ENCODE assay signal across 9 mouse cellular contexts in genomic region chr8:22059153-22059738, GRCm38 (mm10). TPM values are rescaled to one million over a fixed set of nuclear protein-coding genes. Genes with fewer than 3 reads are reported as not detected.
DNase-seq lines count a peak whose midpoint lies in the region; ATAC-seq lines count a peak whose summit lies in the region.
"Had no signal": no experiment of that assay in that cellular context is flagged by ENCODE, and none has a peak within 500 bp of the region (broad histone marks: within the 10 kb centered on the region; RNA-seq: fewer than 3 reads in every experiment).

No protein-coding gene starts in this region.

- peaks cover 10% of the 10 kb centered on the region for H3K4me1 ChIP-seq in heart, embryonic 15.5 days (replicated peaks)
- H3K4me1 ChIP-seq in brown adipose tissue, adult 24 weeks (ENCODE audit: control insufficient read depth, insufficient read depth, insufficient read length, low read length), result no peaks in the 10 kb centered on the region
- H3K4me1 ChIP-seq in hindbrain, embryonic 14.5 days (replicated peaks; ENCODE audit: control insufficient read depth, insufficient read depth, low read length), result peaks cover 6% of the 10 kb centered on the region
- H3K4me1 ChIP-seq in midbrain, embryonic 15.5 days, result peaks cover 13% of the 10 kb centered on the region

- intact Hi-C loops in heart, postnatal 36 days (cut with DNase I), result no loop called here

- peak overlapping the region; percentile 75 for H3K9ac ChIP-seq in heart, embryonic 15.5 days
- H3K9ac ChIP-seq in hindbrain, embryonic 14.5 days, result peak overlapping the region; percentile 59
- peak overlapping the region; percentile 58; the same call in 1 of the 2 replicates for H3K9ac ChIP-seq in midbrain, embryonic 15.5 days

- peaks cover 6% of the 10 kb centered on the region for H3K36me3 ChIP-seq in heart, embryonic 15.5 days
- peaks cover 14% of the 10 kb centered on the region for H3K36me3 ChIP-seq in hindbrain, embryonic 14.5 days (replicated peaks; ENCODE audit: control insufficient read depth, insufficient read depth)
- no peaks in the 10 kb centered on the region for H3K36me3 ChIP-seq in midbrain, embryonic 15.5 days (replicated peaks)

- 47% methylated on average over 11 of the region's 11 CpGs for WGBS in heart, embryonic 15.5 days
- WGBS in hindbrain, embryonic 14.5 days, result 37% methylated on average over 11 of the region's 11 CpGs
- WGBS in midbrain, embryonic 15.5 days, result 35% methylated on average over 11 of the region's 11 CpGs

- no peak for DNase-seq in heart, postnatal 36 days
- DNase-seq in hindbrain, embryonic 14.5 days (ENCODE audit: low spot score), result no peak
- DNase-seq in cerebellum, postnatal 36 days, result no peak
- no peak for DNase-seq in urinary bladder, postnatal 36 days (ENCODE audit: low spot score in 2 of 2)
- no peak for DNase-seq in urinary bladder, postnatal 4 days (ENCODE audit: low spot score in 2 of 2)
- DNase-seq: gastrocnemius, postnatal 25 days had no signal

- H3K9me3 ChIP-seq in heart, embryonic 15.5 days (replicated peaks), result no peaks in the 10 kb centered on the region
- no peaks in the 10 kb centered on the region for H3K9me3 ChIP-seq in hindbrain, embryonic 14.5 days (ENCODE audit: control insufficient read depth, low read length)
- H3K9me3 ChIP-seq in midbrain, embryonic 15.5 days, result no peaks in the 10 kb centered on the region

- H3K27ac ChIP-seq in heart, embryonic 15.5 days, result no peak overlapping the region
- H3K27ac ChIP-seq in brown adipose tissue, adult 24 weeks (replicated peaks; ENCODE audit: low read depth, low read length), result no peak overlapping the region
- no peak overlapping the region for H3K27ac ChIP-seq in hindbrain, embryonic 14.5 days
- H3K27ac ChIP-seq in midbrain, embryonic 15.5 days, result no peak overlapping the region

- no peak for ATAC-seq in heart, embryonic 15.5 days (replicated peaks; ENCODE audit: insufficient number of reproducible peaks, insufficient read depth, low FRiP score, low read depth)
- no peak for ATAC-seq in hindbrain, embryonic 14.5 days (ENCODE audit: low FRiP score)
- no peak for ATAC-seq in midbrain, embryonic 15.5 days (replicated peaks)

- H3K4me2 ChIP-seq in heart, embryonic 15.5 days, result peak overlapping the region; percentile 98
- peak overlapping the region; percentile 81 for H3K4me2 ChIP-seq in hindbrain, embryonic 14.5 days (replicated peaks)
- peak overlapping the region; percentile 84 for H3K4me2 ChIP-seq in midbrain, embryonic 15.5 days

- peak overlapping the region; percentile 96 for H3K4me3 ChIP-seq in heart, embryonic 15.5 days
- H3K4me3 ChIP-seq in brown adipose tissue, adult 24 weeks (ENCODE audit: insufficient read depth, low read depth, low read length), result peak overlapping the region; percentile 68
- peak overlapping the region; percentile 61 for H3K4me3 ChIP-seq in hindbrain, embryonic 14.5 days (replicated peaks; ENCODE audit: low read length)
- H3K4me3 ChIP-seq in midbrain, embryonic 15.5 days, result peak overlapping the region; percentile 70

- peaks cover 22% of the 10 kb centered on the region for H3K27me3 ChIP-seq in heart, embryonic 15.5 days
- peaks cover 12% of the 10 kb centered on the region; the same call in 1 of the 2 replicates for H3K27me3 ChIP-seq in hindbrain, embryonic 14.5 days (ENCODE audit: control insufficient read depth, insufficient read depth, low read length)
- no peaks in the 10 kb centered on the region; the same call in 1 of the 2 replicates for H3K27me3 ChIP-seq in midbrain, embryonic 15.5 days (replicated peaks)

RNA-seq across cellular contexts. Expression of gene Atp7b, which starts 0.9 kb away (rescaled TPM):
- polyA plus RNA-seq in heart, embryonic 15.5 days (2015; fragmentation: Nextera tagmentation; extraction: Ambion mirVana), result 0.67 and 2.1 TPM in 2 replicates
- under 1 TPM; 0.08 TPM for total RNA-seq in heart, postnatal 36 days (2021)
- polyA plus RNA-seq in brown adipose tissue, adult 24 weeks (2012; ENCODE audit: insufficient read depth, insufficient read length, missing spikeins), result not detected in 2 replicates
- polyA plus RNA-seq in hindbrain, embryonic 14.5 days (2014; fragmentation: Nextera tagmentation; extraction: Ambion mirVana), result 1.9 and 2.0 TPM in 2 replicates
- 1.5 and 1.6 TPM in 2 replicates for polyA plus RNA-seq in midbrain, embryonic 15.5 days (2015; fragmentation: Nextera tagmentation; extraction: Ambion mirVana)

RNA-seq across cellular contexts. Expression of gene Alg11, which starts 1.3 kb away (rescaled TPM):
- 14.6 and 17.0 TPM in 2 replicates for polyA plus RNA-seq in heart, embryonic 15.5 days (2015; fragmentation: Nextera tagmentation; extraction: Ambion mirVana)
- 1 to 10 TPM; 6.9 to 8.8 TPM for total RNA-seq in heart, postnatal 36 days (2021)
- polyA plus RNA-seq in brown adipose tissue, adult 24 weeks (2012; ENCODE audit: insufficient read depth, insufficient read length, missing spikeins), result 4.6 and 7.3 TPM in 2 replicates
- 34.1 and 41.6 TPM in 2 replicates for polyA plus RNA-seq in hindbrain, embryonic 14.5 days (2014; fragmentation: Nextera tagmentation; extraction: Ambion mirVana)
- 37.8 and 43.2 TPM in 2 replicates for polyA plus RNA-seq in midbrain, embryonic 15.5 days (2015; fragmentation: Nextera tagmentation; extraction: Ambion mirVana)
